Mouse (Mus musculus) stomach, embryonic 16.5 days (tissue): Measurements from ENCODE around the gene Id1. TPM values are rescaled to one million over a fixed set of nuclear protein-coding genes. Genes with fewer than 3 reads are reported as not detected.
A peak's percentile ranks its signal among the peaks of the same experiment; 100 is the strongest.

Experiments
- ATAC-seq: fragments of 200-750 bp; cut with Nextera tagmentation; 2 replicates; pipeline ENCODE4 v1.8.0; 2017; ENCODE audit warnings: moderate number of reproducible peaks, moderate TSS enrichment; ENCODE audit not compliant: insufficient read depth, low FRiP score
- H3K27ac ChIP-seq: fragments of 300-500 bp; sonication (generic); 2 replicates; pipeline ENCODE4 v1.5.1; 2014; ENCODE audit warnings: low read length
- H3K27me3 ChIP-seq: fragments of 300-500 bp; sonication (generic); 2 replicates; pipeline ENCODE4 v1.6.1; 2014; ENCODE audit warnings: low read length, control low read depth, mixed read lengths; ENCODE audit not compliant: control insufficient read depth, insufficient read depth
- H3K36me3 ChIP-seq: fragments of 300-500 bp; sonication (generic); 2 replicates; pipeline ENCODE4 v1.6.1; 2014; ENCODE audit warnings: low read length; ENCODE audit not compliant: control insufficient read depth, insufficient read depth
- H3K4me1 ChIP-seq: fragments of 300-500 bp; sonication (generic); 2 replicates; pipeline ENCODE4 v1.6.1; 2014; ENCODE audit warnings: low read length, control low read depth, mixed read lengths; ENCODE audit not compliant: control insufficient read depth, insufficient read depth
- H3K4me2 ChIP-seq: fragments of 300-500 bp; sonication (generic); 2 replicates; pipeline ENCODE4 v1.6.1; 2014; ENCODE audit warnings: low read depth, low read length, mixed read lengths
- H3K4me3 ChIP-seq: fragments of 300-500 bp; sonication (generic); replicated peaks from 2 replicates; pipeline ENCODE4 v1.5.1; 2014; ENCODE audit warnings: mild to moderate bottlenecking, low read length
- H3K9ac ChIP-seq: fragments of 300-500 bp; sonication (generic); 2 replicates; pipeline ENCODE4 v1.6.1; 2014; ENCODE audit warnings: low read length
- H3K9me3 ChIP-seq: fragments of 300-500 bp; sonication (generic); replicated peaks from 2 replicates; pipeline ENCODE4 v1.6.1; 2016; ENCODE audit warnings: low read length, control low read depth; ENCODE audit not compliant: control insufficient read depth
- WGBS: fragments of 180-500 bp; shearing (Covaris S2); extraction: QIAGEN DNeasy Blood & Tissue Kit; methylation state at CpG from one replicate; pipeline ENCODE4 v1.1.7; 2014; 5-methylcytosine and 5-hydroxymethylcytosine counted together
- polyA plus RNA-seq: library from polyadenylated mRNA; unstranded; fragments of >200 nt; fragmentation: Nextera tagmentation; extraction: Ambion mirVana; gene quantifications from 2 replicates; pipeline ENCODE4 v1.2.1, GENCODE M21; 2015

Id1 gene
- 125 and 145 TPM in 2 replicates for polyA plus RNA-seq

DNA sequence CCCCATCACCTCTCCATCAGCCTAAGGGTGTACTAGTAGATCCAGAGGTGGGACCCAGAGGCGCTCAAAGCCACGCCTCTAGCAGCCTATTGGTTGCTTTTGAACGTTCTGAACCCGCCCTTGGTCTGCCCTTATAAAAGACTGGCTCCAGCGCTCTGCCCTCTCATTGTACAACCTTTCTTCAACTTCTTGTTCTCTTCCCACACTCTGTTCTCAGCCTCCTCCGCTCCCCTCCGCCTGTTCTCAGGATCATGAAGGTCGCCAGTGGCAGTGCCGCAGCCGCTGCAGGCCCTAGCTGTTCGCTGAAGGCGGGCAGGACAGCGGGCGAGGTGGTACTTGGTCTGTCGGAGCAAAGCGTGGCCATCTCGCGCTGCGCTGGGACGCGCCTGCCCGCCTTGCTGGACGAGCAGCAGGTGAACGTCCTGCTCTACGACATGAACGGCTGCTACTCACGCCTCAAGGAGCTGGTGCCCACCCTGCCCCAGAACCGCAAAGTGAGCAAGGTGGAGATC lies at the start of gene Id1:
Gene Id1 (plus strand): TSS at position 162 of the 512 bp plus-strand sequence.
- WGBS, result under 1% methylated on average over 28 of the region's 28 CpGs
- H3K9me3 ChIP-seq, result no peaks in the 10 kb centered on the region
- no peaks in the 10 kb centered on the region for H3K27me3 ChIP-seq
- H3K36me3 ChIP-seq, result no peaks in the 10 kb centered on the region
- peak within 1 kb of the TSS; percentile 89 for H3K4me2 ChIP-seq
- H3K4me1 ChIP-seq, result peaks cover 51% of the 10 kb centered on the region
- peak; percentile 73 for ATAC-seq
- peak within 1 kb of the TSS; percentile 97 for H3K27ac ChIP-seq
- H3K4me3 ChIP-seq, result peak within 1 kb of the TSS; percentile 67
- peak within 1 kb of the TSS; percentile 89 for H3K9ac ChIP-seq

DNA sequence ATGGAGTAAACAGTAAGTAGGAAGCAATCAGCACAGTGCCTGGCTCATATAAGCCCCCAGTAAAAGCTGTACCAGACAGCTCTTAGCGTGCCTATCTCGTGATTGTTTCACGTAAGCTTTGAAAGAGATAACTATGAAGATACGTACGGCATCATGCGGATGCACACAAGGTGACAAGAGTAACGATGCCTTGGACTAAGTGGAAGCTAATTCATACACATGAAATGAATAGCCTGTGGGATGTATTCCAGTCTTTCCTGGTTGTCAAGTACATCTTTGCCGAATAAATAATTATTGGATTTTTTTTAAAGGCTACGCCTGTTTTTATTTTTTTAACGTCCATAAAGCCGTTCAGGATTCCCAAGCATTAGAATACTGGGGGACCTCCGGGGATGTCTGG lies 49.7 kb upstream of the Id1 start:
- Histone ChIP-seq H3K27me3 (no peaks in the 10 kb centered on the region), H3K4me3 (peak overlapping the region; percentile 2; the same call in 1 of the 2 replicates), H3K27ac (peak overlapping the region; percentile 12), H3K9me3 (no peaks in the 10 kb centered on the region; the same call in 1 of the 2 replicates), H3K4me2 (peak overlapping the region; percentile 31; the same call in 1 of the 2 replicates), H3K36me3 (peaks cover 51% of the 10 kb centered on the region), H3K9ac (0 out of 2 replicates have a peak overlapping the region, but pooled peaks have one; percentile 17), H3K4me1 (no peaks in the 10 kb centered on the region)
- 0 out of 2 replicates have a peak, but pooled peaks have one; percentile 1 for ATAC-seq
- 48% methylated on average over 12 of the region's 12 CpGs for WGBS

DNA sequence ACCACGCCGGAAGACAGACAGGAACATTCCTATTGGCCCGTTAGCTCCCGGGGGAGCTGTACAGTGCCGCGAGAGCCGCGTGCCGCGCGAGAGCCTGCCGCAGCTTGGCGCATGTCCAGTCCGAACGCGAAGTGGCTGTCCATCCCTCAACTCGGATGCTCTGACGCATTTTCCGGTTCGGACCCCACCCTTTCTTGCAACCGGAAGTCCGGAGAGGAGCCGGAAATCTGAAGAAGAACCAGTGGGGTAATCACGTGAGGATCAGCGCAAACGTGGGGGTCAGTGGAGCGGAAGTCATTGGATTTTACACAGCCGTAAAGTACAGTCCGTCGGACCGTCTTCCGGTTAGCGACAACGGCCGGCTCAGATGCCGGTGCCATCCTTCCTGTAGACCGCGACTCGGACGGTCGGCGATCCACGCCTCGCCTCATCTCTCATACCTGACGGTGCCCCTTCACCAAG lies 49.2 kb upstream of the Id1 start, which contains the start of gene Mcts2:
Gene Mcts2 (plus strand): TSS at position 230 of the 462 bp plus-strand sequence.
- ATAC-seq, result peak; percentile 95
- WGBS, result 41% methylated on average over 45 of the region's 45 CpGs

DNA sequence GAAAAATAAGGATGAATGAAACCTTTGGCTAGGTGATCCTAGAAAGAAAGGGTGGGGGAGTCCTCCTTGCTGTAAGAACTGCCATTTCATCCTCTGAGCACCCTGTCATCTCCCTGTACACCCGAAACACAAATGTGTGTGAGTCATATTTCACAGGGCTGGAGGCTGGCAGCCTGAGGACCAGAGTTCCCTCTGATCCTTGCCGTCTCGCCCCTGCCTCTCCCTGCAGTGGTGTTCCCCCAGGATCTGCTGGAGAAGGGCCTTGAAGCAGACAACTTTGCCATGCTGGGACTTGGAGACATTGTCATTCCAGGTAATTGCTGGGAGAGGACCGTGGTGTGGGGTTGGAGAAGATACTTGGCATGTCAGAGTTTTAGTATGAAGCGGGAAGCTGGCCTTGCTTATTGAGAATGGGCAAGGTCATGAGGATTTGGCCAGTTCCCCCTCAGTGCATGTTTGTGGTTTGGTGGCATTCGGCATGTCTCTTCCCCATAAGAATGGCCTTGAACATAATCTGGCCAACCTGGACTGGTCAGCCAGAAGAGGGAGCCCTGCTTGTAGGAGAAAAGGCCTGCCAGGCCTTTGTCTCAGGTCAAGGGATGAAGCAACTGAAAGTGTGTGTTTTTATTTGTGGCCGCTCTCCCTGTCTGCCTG lies 44.4 kb upstream of the Id1 start:
- no peak for ATAC-seq
- H3K9ac ChIP-seq, result no peak overlapping the region
- no peaks in the 10 kb centered on the region for H3K9me3 ChIP-seq
- no peak overlapping the region for H3K4me2 ChIP-seq
- H3K4me1 ChIP-seq, result peaks cover 8% of the 10 kb centered on the region
- WGBS, result 69% methylated on average over 7 of the region's 7 CpGs
- no peaks in the 10 kb centered on the region for H3K27me3 ChIP-seq
- no peak overlapping the region for H3K27ac ChIP-seq
- H3K36me3 ChIP-seq, result peaks cover 27% of the 10 kb centered on the region
- no peak overlapping the region for H3K4me3 ChIP-seq

More for the DNA sequence above, 49.2 kb upstream of the Id1 start, which contains the start of gene Mcts2:
- H3K27me3 ChIP-seq, result no peaks in the 10 kb centered on the region
- H3K27ac ChIP-seq, result peak within 1 kb of the TSS; percentile 21
- peak within 1 kb of the TSS; percentile 57 for H3K4me2 ChIP-seq
- H3K9ac ChIP-seq, result peak within 1 kb of the TSS; percentile 59
- peaks cover 50% of the 10 kb centered on the region for H3K36me3 ChIP-seq
- H3K9me3 ChIP-seq, result no peaks in the 10 kb centered on the region; the same call in 1 of the 2 replicates
- H3K4me1 ChIP-seq, result no peaks in the 10 kb centered on the region
- peak within 1 kb of the TSS; percentile 49 for H3K4me3 ChIP-seq

DNA sequence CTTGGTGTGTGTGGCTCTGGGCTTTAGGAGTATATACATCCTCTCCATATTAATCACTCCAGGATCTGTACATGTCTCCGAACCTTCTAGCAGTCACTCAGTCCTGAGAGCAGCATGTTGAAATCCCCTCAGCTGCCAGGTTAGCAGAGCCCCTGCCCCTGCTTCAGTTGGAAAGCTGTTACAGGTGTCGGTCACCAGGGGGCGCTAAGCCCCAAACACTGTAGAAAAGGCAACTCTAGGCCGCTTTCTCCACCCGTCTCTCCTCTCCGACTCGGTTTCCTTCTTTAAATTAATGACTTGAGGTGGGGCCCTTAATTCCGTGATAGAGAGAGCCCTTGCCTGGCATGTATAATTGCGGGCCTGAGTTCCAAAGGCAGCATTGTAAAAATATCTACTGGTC lies 42.8 kb upstream of the Id1 start:
- Histone ChIP-seq H3K4me3 (peak overlapping the region; percentile 23; the same call in 1 of the 2 replicates), H3K4me2 (peak overlapping the region; percentile 50), H3K9me3 (no peaks in the 10 kb centered on the region), H3K27ac (peak overlapping the region; percentile 39; the same call in 1 of the 2 replicates), H3K9ac (peak overlapping the region; percentile 61), H3K27me3 (no peaks in the 10 kb centered on the region), H3K4me1 (peaks cover 8% of the 10 kb centered on the region), H3K36me3 (peaks cover 16% of the 10 kb centered on the region)
- WGBS, result 10% methylated on average over 9 of the region's 9 CpGs
- ATAC-seq, result peak; percentile 38; the same call in 1 of the 2 replicates

DNA sequence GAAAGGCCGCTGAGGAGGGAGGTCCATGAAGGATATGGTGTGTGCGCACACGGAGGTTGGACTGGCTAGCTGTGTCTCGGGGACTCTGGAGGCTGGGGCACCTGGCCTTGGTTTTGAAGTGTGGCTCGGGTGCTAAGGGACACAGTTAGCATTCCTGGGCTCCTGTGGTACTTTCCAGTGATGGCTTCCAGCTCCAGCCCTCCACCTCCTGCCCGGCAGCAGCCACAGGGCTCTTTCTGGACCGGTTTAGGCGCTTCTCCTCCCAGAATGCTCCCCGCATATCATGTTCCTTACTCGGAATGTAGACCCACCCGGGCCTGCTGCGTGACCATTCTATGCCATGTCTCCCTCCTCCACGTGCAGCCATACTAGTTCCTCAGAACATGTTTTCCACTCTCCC lies 42.3 kb upstream of the Id1 start:
- H3K9ac ChIP-seq, result peak overlapping the region; percentile 61

DNA sequence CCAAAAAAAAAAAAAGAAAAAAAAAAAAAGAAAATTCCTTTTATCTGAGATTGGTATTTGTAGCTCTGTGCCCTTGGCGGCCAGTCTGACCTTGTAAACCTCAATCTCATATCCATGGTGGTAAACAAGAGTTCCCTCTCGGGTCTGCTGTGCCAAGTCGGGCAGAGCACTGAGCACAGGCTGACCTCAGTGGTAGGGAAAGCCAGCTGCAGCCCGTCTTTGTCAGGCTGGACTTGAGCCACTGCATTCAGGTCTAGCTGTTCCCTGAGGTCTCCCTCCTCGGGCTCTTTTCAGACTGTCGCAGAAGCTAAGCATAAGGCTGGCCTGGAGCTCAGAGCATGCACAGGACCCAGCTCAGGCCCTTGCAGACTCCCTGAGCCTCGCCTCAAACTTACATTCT lies 41.3 kb upstream of the Id1 start:
- H3K27ac ChIP-seq, result no peak overlapping the region
- H3K9ac ChIP-seq, result no peak overlapping the region
- H3K36me3 ChIP-seq, result peaks cover 7% of the 10 kb centered on the region

More for the DNA sequence above, 42.3 kb upstream of the Id1 start:
- Histone ChIP-seq H3K36me3 (peaks cover 16% of the 10 kb centered on the region), H3K9me3 (no peaks in the 10 kb centered on the region), H3K4me3 (peak overlapping the region; percentile 23; the same call in 1 of the 2 replicates), H3K27me3 (no peaks in the 10 kb centered on the region), H3K4me2 (peak overlapping the region; percentile 50), H3K27ac (peak overlapping the region; percentile 39; the same call in 1 of the 2 replicates), H3K4me1 (peaks cover 10% of the 10 kb centered on the region)
- WGBS, result 85% methylated on average over 13 of the region's 13 CpGs
- ATAC-seq, result no peak

DNA sequence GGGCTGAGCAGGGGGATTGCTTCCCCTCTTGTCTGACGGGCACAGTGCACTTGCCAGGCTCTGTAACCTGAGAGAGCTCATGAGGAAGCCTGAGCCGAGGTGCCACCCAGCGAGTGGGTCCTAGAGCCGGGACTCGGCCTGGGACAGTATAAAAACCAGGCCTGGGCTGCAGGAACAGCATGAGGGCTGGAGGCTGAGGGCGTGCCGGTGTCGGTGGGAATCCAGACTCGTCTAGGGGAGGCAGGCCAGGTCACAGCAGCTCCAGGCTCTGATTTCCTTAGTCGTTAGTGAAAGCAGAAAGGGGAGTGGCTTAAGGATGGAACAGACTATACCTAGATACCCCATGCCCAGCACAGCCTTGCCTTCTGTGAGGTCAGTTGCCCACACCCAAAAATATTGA lies 40.0 kb upstream of the Id1 start:
- Histone ChIP-seq H3K4me2 (no peak overlapping the region), H3K36me3 (peaks cover 17% of the 10 kb centered on the region), H3K27ac (peak overlapping the region; percentile 67), H3K9ac (peak overlapping the region; percentile 80), H3K4me1 (peaks cover 11% of the 10 kb centered on the region), H3K4me3 (no peak overlapping the region), H3K9me3 (no peaks in the 10 kb centered on the region), H3K27me3 (no peaks in the 10 kb centered on the region)
- no peak for ATAC-seq
- WGBS, result 65% methylated on average over 10 of the region's 10 CpGs

More for the DNA sequence above, 41.3 kb upstream of the Id1 start:
- Histone ChIP-seq H3K4me1 (peaks cover 11% of the 10 kb centered on the region), H3K4me2 (no peak overlapping the region), H3K4me3 (no peak overlapping the region), H3K9me3 (no peaks in the 10 kb centered on the region), H3K27me3 (no peaks in the 10 kb centered on the region)
- ATAC-seq, result no peak
- WGBS, result 51% methylated on average over 7 of the region's 7 CpGs
